ENCODE assay signal across 8 mouse cellular contexts in genomic region chr1:165771491-165771897, GRCm38 (mm10). TPM values are rescaled to one million over a fixed set of nuclear protein-coding genes. Genes with fewer than 3 reads are reported as not detected.
DNase-seq lines count a peak whose midpoint lies in the region; ATAC-seq lines count a peak whose summit lies in the region.

No protein-coding gene starts in this region.

- no peak overlapping the region for H3K27ac ChIP-seq in intestine, embryonic 16.5 days (ENCODE audit: low read length)
- no peak overlapping the region for H3K27ac ChIP-seq in limb, embryonic 13.5 days
- H3K27ac ChIP-seq in midbrain, embryonic 14.5 days (replicated peaks; ENCODE audit: low read depth, low read length), result no peak overlapping the region

- peaks cover 8% of the 10 kb centered on the region; the same call in 1 of the 2 replicates for H3K4me1 ChIP-seq in intestine, embryonic 16.5 days (ENCODE audit: control insufficient read depth, insufficient read depth, low read length)
- peaks cover 6% of the 10 kb centered on the region; the same call in 1 of the 2 replicates for H3K4me1 ChIP-seq in limb, embryonic 13.5 days
- H3K4me1 ChIP-seq in midbrain, embryonic 14.5 days (ENCODE audit: control insufficient read depth, insufficient read depth, low read length), result 0 out of 2 replicates have a peak, but pooled peaks cover 3% of the 10 kb centered on the region

- H3K9ac ChIP-seq in intestine, embryonic 16.5 days (ENCODE audit: low read depth, low read length), result no peak overlapping the region
- no peak overlapping the region for H3K9ac ChIP-seq in limb, embryonic 13.5 days
- no peak overlapping the region for H3K9ac ChIP-seq in midbrain, embryonic 14.5 days (replicated peaks; ENCODE audit: low read length)

- peak overlapping the region; percentile 29; the same call in 1 of the 2 replicates for H3K4me2 ChIP-seq in intestine, embryonic 16.5 days (ENCODE audit: low read depth, low read length)
- H3K4me2 ChIP-seq in limb, embryonic 13.5 days (replicated peaks), result peak overlapping the region; percentile 45
- H3K4me2 ChIP-seq in midbrain, embryonic 14.5 days (ENCODE audit: low read length), result no peak overlapping the region

- ATAC-seq in intestine, embryonic 16.5 days, result peak; percentile 93
- peak; percentile 74 for ATAC-seq in limb, embryonic 13.5 days (ENCODE audit: low FRiP score, low read depth)
- ATAC-seq in midbrain, embryonic 14.5 days (ENCODE audit: low FRiP score, low TSS enrichment), result peak; percentile 53; the same call in 1 of the 2 replicates

- H3K36me3 ChIP-seq in intestine, embryonic 16.5 days (ENCODE audit: control insufficient read depth, insufficient read depth, low read length), result no peaks in the 10 kb centered on the region; the same call in 1 of the 2 replicates
- peaks cover 3% of the 10 kb centered on the region; the same call in 1 of the 2 replicates for H3K36me3 ChIP-seq in limb, embryonic 13.5 days
- no peaks in the 10 kb centered on the region for H3K36me3 ChIP-seq in midbrain, embryonic 14.5 days (ENCODE audit: control insufficient read depth, insufficient read depth, low read length)

- H3K4me3 ChIP-seq in intestine, embryonic 16.5 days (ENCODE audit: low read length), result no peak overlapping the region
- no peak overlapping the region for H3K4me3 ChIP-seq in limb, embryonic 13.5 days
- no peak overlapping the region for H3K4me3 ChIP-seq in midbrain, embryonic 14.5 days (replicated peaks; ENCODE audit: low read depth, low read length)

- H3K9me3 ChIP-seq in intestine, embryonic 16.5 days (ENCODE audit: control insufficient read depth, low read length), result no peaks in the 10 kb centered on the region
- no peaks in the 10 kb centered on the region for H3K9me3 ChIP-seq in limb, embryonic 13.5 days
- H3K9me3 ChIP-seq in midbrain, embryonic 14.5 days (ENCODE audit: control insufficient read depth, low read length), result no peaks in the 10 kb centered on the region

- DNase-seq in layer of hippocampus, adult 11-12 months (ENCODE audit: low spot score), result peak; percentile 73
- DNase-seq in layer of hippocampus, adult 9-10 months (ENCODE audit: low spot score), result no peak
- DNase-seq in embryo, embryonic 11 days, result peak; percentile 87
- DNase-seq in gastrocnemius, postnatal 4 days (ENCODE audit: low spot score in 2 of 2), result peak; percentile 53 to 73
- DNase-seq in midbrain, embryonic 14.5 days, result peak; percentile 86
- peak; percentile 55 to 76 for DNase-seq in spleen, adult 18-20 months

- no peaks in the 10 kb centered on the region for H3K27me3 ChIP-seq in intestine, embryonic 16.5 days (replicated peaks; ENCODE audit: control insufficient read depth, insufficient read depth, low read length)
- H3K27me3 ChIP-seq in limb, embryonic 13.5 days, result peaks cover 4% of the 10 kb centered on the region; the same call in 1 of the 2 replicates
- no peaks in the 10 kb centered on the region for H3K27me3 ChIP-seq in midbrain, embryonic 14.5 days (ENCODE audit: control insufficient read depth, insufficient read depth, low read length)

- WGBS in intestine, embryonic 16.5 days, result 3% methylated on average over 12 of the region's 12 CpGs
- WGBS in limb, embryonic 13.5 days, result 2% methylated on average over 12 of the region's 12 CpGs
- WGBS in midbrain, embryonic 14.5 days, result 4% methylated on average over 12 of the region's 12 CpGs

RNA-seq across cellular contexts. Expression of gene Creg1, which starts 7.9 kb away (rescaled TPM):
- total RNA-seq in gastrocnemius, postnatal 4 days (2021), result 10 to 100 TPM; 27.5 to 28.3 TPM
- polyA plus RNA-seq in intestine, embryonic 16.5 days (2015; fragmentation: Nextera tagmentation; extraction: Ambion mirVana), result 122 and 142 TPM in 2 replicates
- polyA plus RNA-seq in limb, embryonic 13.5 days (2015; fragmentation: Nextera tagmentation; extraction: Ambion mirVana), result 49.3 and 55.7 TPM in 2 replicates
- polyA plus RNA-seq in midbrain, embryonic 14.5 days (2014; fragmentation: Nextera tagmentation; extraction: Ambion mirVana), result 24.7 and 31.8 TPM in 2 replicates

RNA-seq across cellular contexts. Expression of gene Cd247, which starts 17.0 kb away (rescaled TPM):
- total RNA-seq in gastrocnemius, postnatal 4 days (2021), result 1 to 10 TPM in 1 of 2 experiments, under 1 TPM in 1; 0.70 to 1.1 TPM
- 0.21 and 0.51 TPM in 2 replicates for polyA plus RNA-seq in intestine, embryonic 16.5 days (2015; fragmentation: Nextera tagmentation; extraction: Ambion mirVana)
- polyA plus RNA-seq in limb, embryonic 13.5 days (2015; fragmentation: Nextera tagmentation; extraction: Ambion mirVana), result 0.48 and 0.69 TPM in 2 replicates
- 1.5 and 2.1 TPM in 2 replicates for polyA plus RNA-seq in midbrain, embryonic 14.5 days (2014; fragmentation: Nextera tagmentation; extraction: Ambion mirVana)
